Mouse (Mus musculus): ENCODE data around the gene Fanci. TPM values are rescaled to one million over a fixed set of nuclear protein-coding genes. Genes with fewer than 3 reads are reported as not detected.

The Fanci gene
- 1.3 and 1.4 TPM in 2 replicates for polyA plus RNA-seq (2015; fragmentation: Nextera tagmentation; extraction: Ambion mirVana)

DNA sequence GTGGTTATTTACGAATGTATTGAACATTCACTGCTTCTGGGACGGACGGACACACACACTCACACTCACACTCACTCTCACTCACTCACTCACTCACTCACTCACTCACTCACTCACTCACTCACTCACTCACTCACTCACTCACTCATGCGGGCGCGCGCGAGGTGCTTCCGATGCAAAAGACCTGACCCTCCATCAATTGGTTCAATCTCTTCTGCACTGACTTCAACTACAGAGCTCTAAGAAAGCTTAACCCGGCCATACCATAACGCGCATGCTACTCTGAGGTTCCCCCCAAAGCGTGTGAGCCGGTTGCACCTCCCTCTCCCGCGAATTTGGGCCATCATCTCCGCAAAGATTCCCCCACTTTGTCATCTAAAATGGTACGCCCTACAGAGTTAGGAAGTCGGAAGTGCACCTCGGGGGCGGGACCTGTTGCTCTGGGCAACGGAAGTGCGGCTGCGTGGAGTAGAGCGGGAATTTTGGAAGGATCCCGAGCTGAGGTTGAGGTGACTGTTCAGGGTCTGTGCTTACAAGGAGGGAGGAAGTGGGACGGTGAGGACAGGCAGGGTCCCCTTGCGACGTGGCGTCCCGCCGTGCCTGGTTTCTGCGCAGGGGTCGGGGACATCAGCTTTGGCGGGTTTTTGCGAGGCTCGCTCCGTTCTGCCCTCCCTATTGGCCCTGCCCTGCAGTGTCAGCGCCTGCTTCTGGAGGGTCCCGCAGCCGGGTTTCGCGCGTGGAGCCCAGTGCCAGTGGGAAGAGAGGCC lies at the start of gene Fanci:
Fanci (plus strand) TSS at position 47 of the 767 bp plus-strand sequence.

DNA sequence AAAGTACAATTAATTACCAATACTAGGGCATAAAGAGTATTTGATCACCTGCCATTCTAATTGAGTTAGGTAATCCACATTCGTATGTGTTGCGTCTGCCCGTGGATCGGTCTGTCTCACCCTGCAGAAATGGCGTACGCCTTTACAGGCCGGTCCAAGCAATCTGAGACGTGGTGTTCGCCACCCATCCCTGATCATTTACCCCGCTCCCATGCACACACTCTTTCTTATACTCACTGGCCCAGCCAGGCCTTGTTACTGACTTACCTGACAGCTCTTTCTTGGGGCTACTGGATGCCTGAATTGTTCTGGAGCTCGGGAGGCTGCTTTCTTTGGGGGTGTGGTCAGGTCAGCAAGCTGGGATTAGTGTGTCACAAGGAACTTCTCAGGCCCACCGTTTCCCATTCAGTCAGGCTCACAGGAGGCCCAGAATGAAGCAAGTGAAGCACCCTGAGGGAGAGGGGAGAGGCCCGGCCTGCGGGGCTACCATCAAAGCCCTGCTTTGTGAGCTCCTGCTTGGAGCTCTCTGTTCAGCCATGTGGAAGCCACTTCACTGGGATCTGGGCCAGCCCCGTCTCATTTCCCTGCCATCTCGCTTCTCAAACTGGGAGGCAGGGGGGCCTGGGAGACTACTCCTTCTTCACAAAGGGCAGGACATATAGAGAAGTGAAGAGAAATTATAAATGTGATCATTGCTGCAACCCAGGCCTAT lies 5.2 kb upstream of the Fanci start, which contains the start of gene Rlbp1:
Rlbp1 (minus strand) TSS at position 627 of the 712 bp plus-strand sequence.

DNA sequence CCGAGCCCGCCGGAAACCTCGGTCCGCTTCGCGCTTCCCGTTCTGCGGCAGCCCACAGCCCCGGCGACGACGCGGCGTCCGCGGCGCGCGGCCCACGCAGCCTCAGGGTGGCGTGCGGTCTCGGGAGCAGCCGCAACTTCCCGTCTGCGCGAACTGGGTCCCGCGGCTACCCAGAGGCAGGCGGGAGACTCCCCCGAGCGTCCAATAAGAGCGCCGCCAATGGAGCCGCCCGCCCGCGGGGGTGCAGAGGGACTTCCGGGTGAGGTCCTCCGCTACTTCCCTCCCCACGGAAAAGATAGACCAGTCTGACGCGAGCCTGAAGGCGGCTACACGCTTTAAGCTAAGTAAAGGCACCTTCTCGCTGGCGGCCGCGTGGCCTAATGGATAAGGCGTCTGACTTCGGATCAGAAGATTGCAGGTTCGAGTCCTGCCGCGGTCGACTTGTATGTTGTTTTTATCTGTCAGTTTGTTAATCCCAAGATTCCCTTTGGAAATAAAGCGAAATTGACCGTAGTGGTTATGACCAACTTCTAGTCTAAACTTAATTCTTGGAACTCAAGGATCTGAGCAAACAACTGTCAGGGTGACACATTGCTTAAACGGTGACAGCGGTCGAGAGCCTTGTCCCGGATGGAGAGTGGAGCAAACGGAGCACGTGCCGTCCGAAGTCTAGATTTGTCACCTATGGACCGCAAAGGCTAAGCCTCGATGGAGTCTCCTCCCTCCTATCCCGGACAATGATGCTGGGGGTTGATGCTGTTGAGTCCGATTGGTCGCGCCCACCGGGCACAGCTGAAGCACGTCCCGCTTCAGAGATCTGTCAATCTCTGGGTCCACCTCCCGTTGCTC lies 74.5 kb downstream of the Fanci start, which contains the start of gene Polg:
Polg (minus strand) TSS at position 310 of the 849 bp plus-strand sequence.

Other genes starting within 250 kb of the Fanci start
- gene Mfge8, start 242.9 kb upstream of the Fanci start, polyA plus RNA-seq (2015; fragmentation: Nextera tagmentation; extraction: Ambion mirVana) = 123 and 143 TPM in 2 replicates
- 3.1 and 3.6 TPM in 2 replicates for gene Abhd2, start 118.7 kb upstream of the Fanci start, polyA plus RNA-seq (2015; fragmentation: Nextera tagmentation; extraction: Ambion mirVana)
- 0.11 and 0.13 TPM in 2 replicates for gene Rlbp1, start 4.9 kb upstream of the Fanci start, polyA plus RNA-seq (2015; fragmentation: Nextera tagmentation; extraction: Ambion mirVana)
- 12.6 and 15.1 TPM in 2 replicates for gene Polg, start 74.4 kb downstream of the Fanci start, polyA plus RNA-seq (2015; fragmentation: Nextera tagmentation; extraction: Ambion mirVana)
- not detected in 2 replicates for gene Rhcg, start 225.7 kb downstream of the Fanci start, polyA plus RNA-seq (2015; fragmentation: Nextera tagmentation; extraction: Ambion mirVana)